Mouse (Mus musculus) adrenal gland, postnatal 10 days (tissue): ENCODE measurements around the gene Gfpt2. TPM values are rescaled to one million over a fixed set of nuclear protein-coding genes. Genes with fewer than 3 reads are reported as not detected.

Source experiments
- microRNA-seq: library from miRNA; unstranded; fragments of <30 nt; microRNA quantifications from one replicate; pipeline ENCODE4 v1.2.0, GENCODE M21; 2021
- total RNA-seq, 2 experiments: library from RNA; stranded (reverse); gene quantifications; 2 replicates each; pipeline ENCODE4 v1.2.3; 2021

Gfpt2 gene
- total RNA-seq, 2 experiments from 2014 or later, result 5.8 to 5.9 TPM

Small RNA genes within 50 kb of the gene (microRNA-seq; reads per million reads assigned to microRNA genes)
- gene Gm23813, result not detected

Other genes with a start within 250 kb of the Gfpt2 start
- gene Olfr1380, start 237.3 kb upstream of the Gfpt2 start, total RNA-seq, result not detected
- gene Flt4, start 184.9 kb upstream of the Gfpt2 start, total RNA-seq, result 10 to 100 TPM; 18.7 to 18.9 TPM
- not detected for gene Scgb3a1, start 130.6 kb upstream of the Gfpt2 start, total RNA-seq
- 10 to 100 TPM; 51.1 to 61.2 TPM for gene Cnot6, start 81.5 kb upstream of the Gfpt2 start, total RNA-seq
- 10 to 100 TPM; 56.4 to 67.8 TPM for gene Mapk9, start 52.6 kb downstream of the Gfpt2 start, total RNA-seq
- gene Rasgef1c, start 107.7 kb downstream of the Gfpt2 start, total RNA-seq, result 1 to 10 TPM; 1.4 to 1.8 TPM
- gene Rnf130, start 231.2 kb downstream of the Gfpt2 start, total RNA-seq, result 10 to 100 TPM; 64.9 to 69.6 TPM